Mouse (Mus musculus) left cerebral cortex, adult 8-10 months (tissue): ENCODE data around the gene Arvcf. TPM values are rescaled to one million over a fixed set of nuclear protein-coding genes. Genes with fewer than 3 reads are reported as not detected.

Experiments
- DNase-seq, 2 experiments: peaks; one replicate each; pipeline ENCODE4 v3.0.0; 2022; ENCODE audit warnings: low spot score in 2 of 2
- total RNA-seq, 4 experiments: library from RNA; stranded (reverse); gene quantifications; 2 replicates each; pipeline ENCODE4 v1.2.4; 2022

The Arvcf gene
- total RNA-seq, 4 experiments from 2014 or later: 34.2 to 42.1 (median 38.2) TPM

DNA sequence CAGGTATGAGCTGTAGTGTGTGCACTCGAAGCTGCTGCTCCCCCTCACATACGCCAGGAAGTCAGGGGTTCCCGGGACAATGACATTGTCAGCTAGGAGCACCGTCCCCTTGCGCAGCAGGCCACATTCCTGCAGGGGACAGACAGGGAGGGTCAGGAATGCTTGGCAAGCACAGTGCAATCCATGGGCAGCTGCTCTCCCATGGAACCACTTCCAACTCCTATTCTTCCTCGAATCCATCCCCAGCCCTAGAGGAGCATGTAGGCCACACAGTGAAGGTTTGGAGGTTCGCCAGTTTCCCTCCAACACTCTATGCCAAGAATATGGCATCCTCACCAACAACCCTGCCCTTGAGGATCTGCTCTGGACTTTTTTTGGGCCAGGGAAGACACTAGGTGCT lies 59.9 kb downstream of the Arvcf start:
- no peak for DNase-seq

- no peak for DNase-seq
These were observed 61.8 kb downstream of the Arvcf start for GRCm38 (mm10) chr16:18409776-18410175.

DNA sequence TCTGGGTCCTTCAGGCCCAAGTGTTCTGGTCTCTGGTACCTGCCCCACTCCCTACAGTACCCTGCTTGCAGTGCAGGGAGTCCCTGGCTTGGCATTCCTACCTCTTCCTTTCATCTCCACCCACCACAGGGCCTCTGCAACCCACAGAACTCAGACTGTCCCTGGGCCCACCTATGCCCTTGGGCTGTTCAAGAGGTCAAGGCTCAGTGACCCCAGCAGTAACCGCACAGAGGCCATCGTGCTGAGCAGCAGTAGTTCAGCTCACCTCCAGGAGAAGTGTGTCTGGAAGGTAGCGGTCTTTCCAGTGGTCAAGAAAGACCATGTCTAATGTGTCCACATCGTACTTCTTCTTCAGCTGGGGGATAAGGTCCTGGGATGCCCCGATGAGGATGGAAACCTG lies 62.4 kb downstream of the Arvcf start:
- no peak for DNase-seq

GRCm38 (mm10) chr16:18411026-18411649 lies 63.2 kb downstream of the Arvcf start:
- no peak for DNase-seq

GRCm38 (mm10) chr16:18411802-18412476 lies 64.0 kb downstream of the Arvcf start:
- DNase-seq: no peak

- DNase-seq: no peak
These were observed 65.2 kb downstream of the Arvcf start for GRCm38 (mm10) chr16:18413032-18413816.

DNA sequence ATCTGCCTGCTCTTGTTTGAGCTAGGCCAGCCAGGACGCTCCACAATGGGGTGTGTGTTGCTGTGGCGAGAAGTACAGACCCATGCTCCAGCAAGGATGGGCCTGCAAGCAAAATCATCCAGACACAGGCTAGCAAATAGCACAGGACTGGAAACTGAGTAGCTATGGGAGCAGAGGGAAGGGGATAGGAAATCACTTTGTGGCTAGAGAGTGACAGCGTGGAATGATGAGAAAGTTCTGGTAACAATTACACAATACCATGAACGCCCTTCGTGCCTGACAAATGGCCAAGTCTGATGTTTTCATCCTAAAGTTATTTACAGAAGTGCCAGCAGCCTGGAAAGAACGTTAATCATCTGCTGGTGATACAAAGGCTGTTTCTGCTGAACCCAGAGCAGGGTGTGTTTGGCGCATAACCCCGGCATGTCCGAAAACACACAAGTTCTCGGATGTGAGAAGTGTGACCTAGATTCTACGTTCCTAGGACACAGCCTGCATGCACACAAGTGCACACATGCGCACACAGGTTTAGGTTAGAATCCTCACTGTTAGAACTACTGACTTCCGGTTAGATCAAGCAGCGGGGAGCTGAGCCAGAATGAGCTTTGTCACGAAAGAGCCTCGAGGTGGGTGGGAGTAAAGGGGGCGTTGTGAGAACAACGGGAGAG lies 68.2 kb downstream of the Arvcf start:
- DNase-seq: peak in 1 of 2 experiments; percentile 75

GRCm38 (mm10) chr16:18416837-18417236 lies 68.9 kb downstream of the Arvcf start:
- DNase-seq: no peak

- no peak for DNase-seq
These were observed 69.5 kb downstream of the Arvcf start for GRCm38 (mm10) chr16:18417491-18417890.

DNA sequence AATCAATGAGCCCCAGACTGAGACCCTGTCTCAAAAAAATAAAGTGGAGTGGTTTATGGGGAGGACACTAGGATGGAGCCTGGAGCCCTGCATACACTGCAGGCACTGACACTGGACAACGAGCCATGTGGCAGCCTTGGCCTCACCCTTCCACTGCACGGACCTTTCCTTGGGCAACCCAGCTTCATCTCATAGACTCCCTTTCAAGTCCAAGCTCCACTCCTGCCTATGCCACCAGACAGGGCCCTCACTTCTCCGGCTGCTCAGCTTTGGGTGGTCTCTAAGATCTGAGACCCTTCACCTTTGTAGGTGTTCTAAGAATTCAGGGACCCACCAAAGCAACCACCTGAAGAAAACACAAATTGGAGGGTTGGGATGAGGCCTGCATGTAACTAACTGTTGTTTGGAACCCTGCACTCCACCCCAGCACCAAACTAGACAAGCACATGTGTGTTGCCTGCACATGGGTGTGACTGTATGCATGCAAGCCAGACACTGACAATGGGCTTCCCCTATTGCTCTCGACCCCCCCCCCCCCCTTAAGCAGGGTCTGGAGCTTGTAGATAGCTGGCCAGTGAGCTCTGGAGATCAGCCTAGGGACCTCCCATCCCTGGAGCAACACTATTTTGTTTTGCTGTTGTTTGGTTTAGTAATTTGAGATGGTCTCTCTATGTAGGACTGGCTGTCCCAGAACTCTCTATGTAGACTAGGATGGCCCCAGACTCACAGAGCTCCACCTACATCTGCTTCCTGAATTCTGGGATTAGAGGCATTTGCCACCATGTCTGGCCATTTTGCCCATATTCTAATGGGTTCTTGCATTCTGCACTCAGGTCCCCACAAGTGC lies 71.0 kb downstream of the Arvcf start:
- no peak for DNase-seq

GRCm38 (mm10) chr16:18419603-18420026 lies 71.6 kb downstream of the Arvcf start:
- no peak for DNase-seq

DNA sequence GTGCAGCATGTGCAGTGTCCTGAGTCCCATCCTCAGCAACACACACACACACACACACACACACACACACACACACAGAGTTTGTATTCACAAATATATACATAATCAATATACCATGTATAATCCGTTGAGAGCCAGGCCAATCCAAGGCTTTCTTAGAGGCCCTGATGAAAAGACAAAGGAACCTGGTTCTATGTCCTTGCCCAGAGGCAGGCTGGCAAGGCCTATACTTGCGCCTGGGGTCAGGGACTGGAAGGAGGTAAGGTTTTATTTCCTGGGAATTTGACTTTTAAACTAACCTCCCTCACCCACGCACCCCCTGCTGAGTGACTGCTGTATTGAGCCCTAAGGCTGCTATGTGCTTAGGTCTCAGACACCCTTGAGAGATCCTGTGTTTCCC lies 72.6 kb downstream of the Arvcf start:
- no peak for DNase-seq

GRCm38 (mm10) chr16:18423203-18423914 lies 75.4 kb downstream of the Arvcf start:
- DNase-seq: no peak

GRCm38 (mm10) chr16:18423915-18424265 lies 75.9 kb downstream of the Arvcf start:
- DNase-seq: no peak

DNA sequence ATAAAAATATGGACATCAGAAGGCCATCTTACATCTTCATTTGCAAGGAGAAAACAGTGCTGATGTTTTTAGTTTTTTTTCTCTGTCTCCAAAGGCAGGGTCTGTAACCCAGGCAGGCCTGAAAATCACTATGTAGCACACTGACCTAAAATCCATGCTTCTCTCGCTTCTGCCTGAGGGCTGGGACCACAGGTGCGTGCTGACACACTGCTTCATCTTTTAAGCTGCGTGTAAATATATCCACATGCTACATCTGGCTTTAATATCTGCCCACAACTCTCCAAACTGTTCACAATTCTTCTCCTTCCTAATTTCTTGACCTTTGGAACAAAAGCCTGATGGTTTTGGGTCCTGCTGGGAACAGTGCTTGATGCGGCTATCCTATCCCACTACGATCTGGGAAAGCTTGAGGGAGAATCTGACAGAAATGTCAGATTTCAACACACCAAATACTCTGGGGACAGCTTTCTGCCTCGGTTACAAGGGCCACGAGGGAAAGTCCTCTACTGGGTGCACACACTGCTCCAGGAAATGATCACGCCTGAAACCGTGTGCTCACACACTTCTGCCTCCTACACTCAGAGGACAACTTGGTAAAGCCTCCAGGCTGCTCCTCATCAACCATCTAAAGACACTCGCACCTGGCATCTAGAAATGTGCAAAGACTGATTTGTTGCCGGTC lies 76.5 kb downstream of the Arvcf start:
- no peak for DNase-seq

GRCm38 (mm10) chr16:18425475-18426214 lies 77.7 kb downstream of the Arvcf start:
- DNase-seq: no peak

DNA sequence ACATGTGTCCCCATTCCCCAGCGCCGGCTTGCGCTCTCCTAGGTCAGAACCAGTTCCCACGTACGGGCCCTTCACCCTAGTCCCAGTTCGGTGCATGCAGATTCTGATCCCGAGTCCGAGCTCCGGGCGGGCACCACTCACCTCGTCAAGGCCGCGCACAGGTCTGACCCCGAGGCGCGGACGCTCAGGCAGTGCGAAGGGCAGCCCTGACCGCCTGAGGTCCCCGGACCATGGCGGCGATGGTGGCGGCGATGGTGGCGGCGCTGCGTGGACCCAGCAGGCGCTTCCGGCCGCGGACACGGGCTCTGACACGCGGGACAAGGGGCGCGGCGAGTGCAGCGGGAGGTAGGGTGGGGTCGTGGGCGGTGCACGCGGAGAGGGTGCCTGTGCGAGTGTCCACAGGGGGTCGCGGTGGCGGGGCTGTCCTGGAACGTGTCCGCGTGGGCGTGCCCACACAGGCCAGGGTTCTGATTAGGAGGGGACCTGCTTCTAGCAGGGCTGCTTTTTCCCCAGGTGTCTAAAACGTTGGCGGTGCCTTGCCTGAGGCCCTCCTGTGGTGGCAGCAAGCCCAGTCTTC lies 78.3 kb downstream of the Arvcf start, which contains the start of gene Txnrd2:
TSS of gene Txnrd2 (plus strand) at position 170 of the 577 bp plus-strand sequence.
- DNase-seq: peak in 1 of 2 experiments; percentile 84

GRCm38 (mm10) chr16:18426802-18427280 lies 78.9 kb downstream of the Arvcf start, which contains the start of gene Comt:
Gene Comt, minus strand, starts transcription at chr16:18426852.
- no peak for DNase-seq
